Mouse (Mus musculus) spleen, postnatal 14 days (tissue): ENCODE measurements around the gene Vipr2.

ENCODE experiments used
- DNase-seq, 2 experiments: peaks; one replicate each; pipeline ENCODE4 v3.0.0; 2021 to 2022; ENCODE audit warnings: low spot score in 2 of 2

Gene Vipr2

DNA sequence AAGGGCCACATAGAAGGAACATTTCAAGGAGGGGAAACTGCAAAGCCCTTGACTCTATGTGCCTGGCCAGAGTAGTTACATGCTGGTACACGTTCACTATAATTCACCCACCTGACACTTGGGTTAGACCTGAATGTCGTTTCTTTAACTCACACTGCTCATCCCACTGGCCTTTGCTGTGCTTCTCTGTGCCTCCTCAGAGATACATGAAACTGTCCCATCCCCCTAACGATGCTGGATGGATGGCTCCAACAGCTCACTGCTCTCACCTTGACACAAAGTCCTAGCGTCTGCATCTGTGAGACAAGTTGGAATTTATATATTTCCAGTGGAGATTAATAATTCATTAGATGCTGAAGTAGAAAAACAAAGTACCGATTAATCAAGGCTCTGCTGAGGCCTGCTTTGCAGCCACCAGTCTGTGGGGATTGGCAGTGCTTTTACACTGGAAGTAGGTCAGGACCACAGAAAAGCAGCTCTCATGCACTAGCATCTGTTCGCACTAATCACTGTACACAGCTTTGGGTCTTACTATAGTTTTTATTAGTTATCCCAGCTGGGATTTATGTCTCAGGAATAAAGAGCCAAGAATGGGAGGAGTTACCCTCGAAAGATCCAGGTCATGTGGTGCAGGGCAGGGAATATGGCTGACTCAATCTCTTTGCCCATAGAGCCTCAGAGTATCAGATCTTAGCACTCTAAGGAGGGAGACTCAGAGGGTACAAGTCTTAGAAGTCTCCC lies 79.4 kb downstream of the Vipr2 start:
- no peak for DNase-seq

DNA sequence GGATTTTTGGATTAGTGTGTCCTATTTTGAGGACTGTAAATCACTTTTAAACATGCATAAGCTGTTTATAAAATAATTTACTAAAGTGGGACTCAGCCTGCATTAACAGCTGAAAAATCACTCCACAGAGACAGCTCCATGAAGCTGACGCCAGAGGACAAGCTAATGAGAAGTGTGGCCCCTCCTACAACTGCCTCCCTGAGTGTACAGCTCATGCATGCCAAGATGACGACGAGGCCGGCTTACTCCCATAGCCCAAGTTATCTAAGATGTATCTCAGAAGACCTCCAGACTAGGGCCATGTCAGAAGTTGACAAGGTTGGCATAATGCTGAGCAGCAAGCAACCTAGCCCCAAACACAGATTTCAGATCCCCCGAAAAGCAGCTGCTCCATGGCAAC lies 81.7 kb downstream of the Vipr2 start:
- DNase-seq: no peak

DNA sequence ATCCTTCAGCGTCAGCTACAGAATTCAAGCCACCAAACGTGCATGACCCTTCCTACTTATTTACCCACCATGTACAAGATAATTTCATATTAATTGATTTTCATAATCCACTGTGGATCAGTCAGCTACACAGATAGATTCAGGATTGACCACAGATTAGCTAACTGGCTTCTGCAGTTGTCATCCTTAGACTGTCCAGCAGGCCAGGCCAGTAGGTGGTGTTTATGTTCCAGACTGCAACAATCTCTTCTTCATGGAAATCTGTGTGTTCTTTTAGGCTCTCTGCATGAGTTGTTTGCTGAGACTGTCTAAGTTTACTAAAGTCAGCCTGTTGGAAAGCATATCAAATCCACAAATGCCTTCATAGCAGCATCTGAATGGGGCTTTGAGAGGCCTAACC lies 82.2 kb downstream of the Vipr2 start:
- no peak for DNase-seq

DNA sequence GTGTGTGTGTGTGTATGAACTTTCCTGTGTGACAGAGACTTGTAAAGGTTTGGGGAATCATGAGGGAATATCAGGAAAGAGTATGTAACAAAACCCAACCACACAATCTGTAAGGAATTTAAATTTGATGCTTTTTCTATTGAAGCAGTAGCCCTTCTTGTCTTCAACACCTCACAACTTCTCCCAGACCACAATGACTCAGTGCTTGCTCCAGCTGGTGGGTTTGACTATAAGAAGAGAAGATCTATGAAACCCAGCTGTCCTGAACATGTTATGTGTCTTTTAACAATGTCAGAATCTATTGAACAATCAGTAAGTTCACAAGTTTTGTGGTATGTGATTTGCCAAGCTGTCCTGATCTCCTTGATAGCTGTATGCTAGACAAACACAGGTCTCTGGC lies 87.8 kb downstream of the Vipr2 start:
- DNase-seq: no peak

DNA sequence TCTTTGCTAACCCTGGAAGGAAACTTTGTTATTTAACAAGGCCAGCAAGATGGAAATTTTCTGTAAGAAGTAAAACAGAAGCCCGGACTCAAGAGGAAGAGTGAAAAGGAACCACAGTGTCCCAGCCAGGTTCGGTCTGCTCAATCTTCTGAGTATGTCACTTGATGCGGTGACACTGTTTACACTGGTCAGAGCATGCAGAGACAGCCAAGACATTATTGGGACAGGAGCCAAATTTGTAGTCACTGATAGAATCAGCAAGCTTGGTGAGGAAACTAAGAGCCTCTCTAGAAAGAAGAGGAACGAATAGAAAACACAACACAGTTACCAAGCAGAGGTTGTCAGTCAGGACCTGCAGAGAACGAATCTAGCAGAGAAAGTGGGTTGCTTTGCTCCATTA lies 92.1 kb downstream of the Vipr2 start:
- no peak for DNase-seq

DNA sequence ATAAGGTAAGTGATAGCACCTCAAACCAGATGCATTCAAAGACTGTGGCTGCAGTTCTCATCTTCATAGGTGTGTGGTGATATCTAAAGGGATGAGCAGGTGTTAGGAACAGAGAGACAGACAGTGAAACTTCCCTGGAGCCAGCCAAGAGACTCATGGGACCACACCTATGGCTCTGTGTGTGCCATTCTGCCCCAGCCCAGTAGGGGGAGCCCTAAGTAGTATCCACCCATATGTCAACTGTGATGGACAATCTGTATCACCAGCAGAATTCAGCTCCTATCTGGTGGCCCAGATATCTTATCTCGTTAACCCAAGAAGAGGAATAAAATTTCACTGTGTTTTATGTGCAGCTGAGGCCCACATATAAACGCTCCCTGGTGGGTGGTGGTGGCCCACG lies 99.4 kb downstream of the Vipr2 start:
- DNase-seq: peak in 1 of 2 experiments; percentile 22

DNA sequence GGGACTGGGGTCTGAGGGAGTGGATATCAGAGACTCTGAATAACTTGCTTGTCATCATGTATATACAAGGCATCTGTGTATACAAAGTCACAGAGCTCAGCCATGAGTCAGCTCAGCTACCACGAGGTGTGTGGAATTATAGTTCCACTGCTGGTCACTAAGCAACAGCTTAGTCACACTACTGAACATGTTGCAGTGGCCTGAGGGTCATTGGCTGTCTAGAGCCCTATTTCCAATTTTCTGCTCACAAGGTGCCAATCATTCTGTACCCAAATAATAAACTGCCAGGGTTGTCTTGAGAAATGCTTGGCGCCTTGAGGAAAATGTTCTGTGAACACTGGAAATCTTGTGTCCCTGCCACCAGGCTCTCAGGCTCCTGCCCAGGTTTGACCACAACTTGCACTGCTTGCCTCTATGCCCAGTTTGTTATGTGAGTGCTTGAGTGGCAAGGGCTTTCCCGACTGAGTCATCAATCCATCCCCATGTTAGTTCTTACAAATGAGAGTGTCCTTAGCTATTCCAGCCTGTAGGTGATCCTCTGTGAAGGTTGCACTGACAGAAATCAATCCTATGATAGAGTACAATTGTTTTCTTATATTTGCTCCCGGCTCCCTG lies 104.0 kb downstream of the Vipr2 start:
- DNase-seq: no peak

DNA sequence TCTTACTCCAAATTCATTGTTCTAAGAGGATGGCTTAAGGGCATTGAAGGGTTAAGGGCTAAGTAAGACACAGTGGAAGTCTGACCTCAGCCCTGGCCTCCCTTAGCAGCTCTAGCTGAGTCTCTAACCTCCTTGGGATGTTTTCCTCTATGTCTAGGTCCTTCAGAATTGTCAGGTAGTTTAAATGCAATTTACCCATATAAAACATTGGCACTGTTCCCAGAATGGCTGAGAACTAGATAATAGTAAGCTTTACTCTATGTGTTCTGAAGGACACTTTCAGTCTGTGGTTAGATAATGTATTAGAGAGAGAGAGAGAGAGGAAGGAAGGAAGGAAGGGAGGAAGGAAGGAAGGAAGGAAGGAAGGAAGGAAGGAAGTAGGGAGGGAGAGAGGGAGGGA lies 104.8 kb downstream of the Vipr2 start:
- DNase-seq: no peak

DNA sequence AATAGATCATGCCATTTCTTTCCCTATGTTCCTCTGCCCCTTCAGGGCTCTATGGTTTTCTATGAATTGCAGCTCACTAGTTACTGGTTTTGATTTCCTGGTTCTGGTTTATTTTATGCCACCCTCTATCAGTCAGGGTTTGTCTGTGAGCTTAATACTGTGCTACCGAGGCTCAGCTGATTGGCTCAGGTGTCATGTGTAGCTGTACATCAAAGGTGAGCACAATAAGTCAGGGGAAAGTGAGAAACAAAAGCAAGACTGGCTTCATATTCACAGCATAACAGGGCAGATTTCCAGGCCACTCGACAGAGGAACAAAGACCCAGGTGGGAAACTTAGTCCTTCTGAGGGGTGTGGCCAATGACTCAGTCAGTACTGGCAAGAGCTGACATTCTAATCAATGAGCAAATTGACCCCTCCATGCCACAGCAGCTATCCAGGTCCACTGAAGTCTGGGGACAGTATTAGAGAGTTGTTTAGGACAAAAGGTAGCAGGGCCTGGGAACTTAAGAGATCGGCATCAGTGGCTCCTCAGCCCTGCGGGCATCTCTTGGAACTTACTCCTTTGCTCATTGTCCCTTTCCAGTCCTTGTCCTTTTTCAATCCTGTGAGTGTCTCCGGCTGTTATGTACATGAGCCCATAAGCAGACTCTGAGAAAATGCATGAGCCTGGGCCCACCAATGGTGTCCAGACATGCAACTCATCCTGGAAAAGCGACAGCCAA lies 105.8 kb downstream of the Vipr2 start:
- no peak for DNase-seq

DNA sequence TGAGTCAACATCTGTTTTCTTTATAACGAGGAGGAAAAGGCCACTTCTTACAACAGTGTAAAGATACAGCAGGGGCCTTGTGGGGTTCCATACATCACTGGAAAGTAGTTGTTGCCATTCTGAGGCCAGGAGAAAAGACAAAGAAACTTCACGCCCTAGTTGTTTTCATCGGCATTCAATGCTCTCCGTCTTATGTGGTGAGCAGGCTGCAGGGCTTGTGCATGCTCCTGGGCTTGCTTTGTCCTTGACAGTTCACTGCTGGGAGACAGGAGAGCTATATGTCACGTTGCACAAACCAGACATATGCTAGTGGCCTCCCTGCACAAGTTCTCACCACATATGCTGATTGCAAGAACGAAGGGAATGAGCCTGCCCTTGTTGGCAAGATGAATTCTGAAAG lies 116.4 kb downstream of the Vipr2 start:
- DNase-seq: no peak

DNA sequence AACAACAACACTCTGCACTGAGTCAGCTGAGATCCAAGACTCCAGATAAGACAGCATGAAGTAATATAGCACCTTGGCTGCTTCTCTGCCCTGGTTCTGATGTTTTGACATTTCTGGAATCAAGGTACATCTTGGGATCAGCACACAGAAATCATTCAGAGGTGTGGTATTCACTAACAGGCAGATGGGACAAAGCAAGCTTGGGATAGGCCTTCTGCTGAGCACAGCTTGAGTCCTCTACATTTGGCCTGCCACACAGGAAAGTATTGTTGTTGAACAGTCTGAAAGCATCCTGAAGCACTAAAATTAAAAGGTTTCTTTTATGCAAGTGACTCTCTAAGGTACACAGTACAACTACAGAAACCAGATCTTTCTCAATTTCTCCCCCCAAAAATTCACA lies 117.1 kb downstream of the Vipr2 start:
- no peak for DNase-seq
